ENCODE assay signal across 8 mouse cellular contexts in the genomic region with DNA sequence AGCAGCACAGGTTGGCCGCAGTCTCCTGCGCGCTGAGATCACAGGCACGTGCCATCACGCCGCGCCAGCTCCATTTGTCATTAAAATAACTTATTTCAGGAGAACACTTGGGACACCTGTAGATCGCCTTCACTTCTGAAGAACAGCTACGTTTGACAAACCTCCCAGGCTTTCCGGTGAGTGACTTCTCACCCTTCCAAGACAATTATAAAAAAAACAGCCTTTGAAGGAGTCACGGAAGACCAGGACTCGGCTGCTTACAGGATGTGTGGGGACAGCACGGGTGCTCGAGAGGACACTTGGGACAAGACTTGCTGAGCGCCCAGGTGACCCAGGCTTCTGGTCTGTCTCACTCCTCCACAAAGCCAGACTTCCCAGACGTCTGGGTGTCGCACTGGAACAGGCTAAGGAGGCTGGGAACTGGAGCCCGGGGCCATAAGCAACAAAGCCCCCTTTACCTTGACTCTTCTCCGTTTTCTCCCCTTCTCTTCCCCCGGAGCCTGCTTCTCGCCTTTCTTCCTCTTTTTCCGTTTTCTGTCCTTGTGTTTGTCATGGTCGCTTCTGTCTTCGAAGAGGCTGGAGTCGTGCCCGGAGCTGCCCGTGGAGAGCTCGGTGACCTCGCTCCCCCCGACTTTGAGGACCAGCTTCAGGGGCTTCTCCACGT. TPM values are rescaled to one million over a fixed set of nuclear protein-coding genes. Genes with fewer than 3 reads are reported as not detected.
A peak's percentile ranks its signal among the peaks of the same experiment; 100 is the strongest.
DNase-seq lines count a peak whose midpoint lies in the region; ATAC-seq and TF ChIP-seq lines count a peak whose summit lies in the region.

No protein-coding gene starts in this region.

- peaks cover 36% of the 10 kb centered on the region for H3K36me3 ChIP-seq in heart, embryonic 13.5 days
- peaks cover 37% of the 10 kb centered on the region for H3K36me3 ChIP-seq in G1E (replicated peaks)
- H3K36me3 ChIP-seq in hindbrain, embryonic 16.5 days (ENCODE audit: control insufficient read depth, insufficient read depth, low read length): peaks cover 23% of the 10 kb centered on the region
- H3K36me3 ChIP-seq in liver, adult 2 months (ENCODE audit: control insufficient read depth, insufficient read depth, low read length): peaks cover 17% of the 10 kb centered on the region
- peaks cover 26% of the 10 kb centered on the region for H3K36me3 ChIP-seq in myocyte (ENCODE audit: control insufficient read depth, insufficient read depth)

- peak overlapping the region; percentile 98 for H3ac ChIP-seq in myocyte (ENCODE audit: control insufficient read depth, insufficient read length)

- peaks cover 7% of the 10 kb centered on the region; the same call in 1 of the 2 replicates for H3K27me3 ChIP-seq in heart, embryonic 13.5 days (replicated peaks)
- H3K27me3 ChIP-seq in G1E (ENCODE audit: insufficient read depth, low read length) (peaks cover 4% of the 10 kb centered on the region), myocyte (ENCODE audit: control insufficient read depth, insufficient read depth, insufficient read length) (peaks cover 7% of the 10 kb centered on the region)
- no peaks in the 10 kb centered on the region for H3K27me3 ChIP-seq in hindbrain, embryonic 16.5 days (replicated peaks; ENCODE audit: control insufficient read depth, insufficient read depth, low read length)
- no peaks in the 10 kb centered on the region for H3K27me3 ChIP-seq in liver, adult 2 months (ENCODE audit: control insufficient read depth, insufficient read depth, low read length)

- ATAC-seq in heart, embryonic 13.5 days (ENCODE audit: extremely low read depth, insufficient number of reproducible peaks, low FRiP score, low TSS enrichment): no peak
- 0 out of 2 replicates have a peak, but pooled peaks have one; percentile 31 for ATAC-seq in G1E (ENCODE audit: extremely low read depth, insufficient number of reproducible peaks, low FRiP score, poor library complexity, severe bottlenecking)
- ATAC-seq in hindbrain, embryonic 16.5 days: no peak

- H3K27ac ChIP-seq in heart, embryonic 13.5 days (replicated peaks): peak overlapping the region; percentile 91
- peak overlapping the region; percentile 85 for H3K27ac ChIP-seq in hindbrain, embryonic 16.5 days (ENCODE audit: low read depth, low read length)
- peak overlapping the region; percentile 78 for H3K27ac ChIP-seq in liver, adult 2 months (replicated peaks; ENCODE audit: insufficient read depth, low read depth, low read length)

- no peak for TF ChIP-seq POLR2A in liver, adult 2 months (IDR thresholded peaks at IDR 0.05; ENCODE audit: extremely low read depth, insufficient read depth, low read length)
- TF ChIP-seq POLR2A in myocyte (IDR thresholded peaks at IDR 0.05; ENCODE audit: insufficient read length, low read depth): peak; percentile 18

- H3K79me2 ChIP-seq in liver, adult 2 months (ENCODE audit: control insufficient read depth, insufficient read depth, low read length): peaks cover 4% of the 10 kb centered on the region; the same call in 1 of the 2 replicates
- H3K79me2 ChIP-seq in myocyte (ENCODE audit: control insufficient read depth, insufficient read depth): peaks cover 46% of the 10 kb centered on the region

- H3K9ac ChIP-seq in heart, embryonic 13.5 days: peak overlapping the region; percentile 100
- peak overlapping the region; percentile 98 for H3K9ac ChIP-seq in hindbrain, embryonic 16.5 days (ENCODE audit: low read depth, low read length)
- H3K9ac ChIP-seq in liver, adult 2 months (ENCODE audit: low read depth, low read length): peak overlapping the region; percentile 94

- no peak for TF ChIP-seq CTCF in G1E (IDR thresholded peaks at IDR 0.05; ENCODE audit: low read depth, low read length)
- no peak for TF ChIP-seq CTCF in liver, adult 2 months (IDR thresholded peaks at IDR 0.05; ENCODE audit: low read depth, low read length)

- peaks cover 31% of the 10 kb centered on the region for H3K4me1 ChIP-seq in heart, embryonic 13.5 days
- peaks cover 33% of the 10 kb centered on the region for H3K4me1 ChIP-seq in G1E (ENCODE audit: insufficient read depth, low read depth, low read length)
- H3K4me1 ChIP-seq in hindbrain, embryonic 16.5 days (ENCODE audit: control insufficient read depth, insufficient read depth, low read depth, low read length): peaks cover 14% of the 10 kb centered on the region
- H3K4me1 ChIP-seq in liver, adult 2 months (ENCODE audit: control insufficient read depth, insufficient read depth, low read length): no peaks in the 10 kb centered on the region; the same call in 1 of the 2 replicates

- 1% methylated on average over 31 of the region's 31 CpGs for WGBS in heart, embryonic 13.5 days
- WGBS in hindbrain, embryonic 16.5 days: under 1% methylated on average over 31 of the region's 31 CpGs
- under 1% methylated on average over 31 of the region's 31 CpGs for WGBS in liver, adult 2 months

- no peaks in the 10 kb centered on the region for H3K9me3 ChIP-seq in heart, embryonic 13.5 days
- no peaks in the 10 kb centered on the region for H3K9me3 ChIP-seq in G1E (replicated peaks)
- no peaks in the 10 kb centered on the region for H3K9me3 ChIP-seq in hindbrain, embryonic 16.5 days (ENCODE audit: control insufficient read depth, low read length)

- peak overlapping the region; percentile 99 for H3K4me3 ChIP-seq in heart, embryonic 13.5 days
- H3K4me3 ChIP-seq in G1E (ENCODE audit: low read depth, low read length): peak overlapping the region; percentile 85
- peak overlapping the region; percentile 99 for H3K4me3 ChIP-seq in hindbrain, embryonic 16.5 days (ENCODE audit: low read length)
- peak overlapping the region; percentile 90 for H3K4me3 ChIP-seq in liver, adult 2 months (ENCODE audit: insufficient read depth, low read depth, low read length)
- peak overlapping the region; percentile 89 for H3K4me3 ChIP-seq in myocyte

- no peak for DNase-seq in heart, adult 11 months
- DNase-seq in G1E (ENCODE audit: low spot score): peak; percentile 30
- DNase-seq in embryo, embryonic 11 days: peak; percentile 47
- DNase-seq in liver, adult 2 months (ENCODE audit: extremely low read depth, low read depth, low spot score): peak; percentile 56
- no peak for DNase-seq in frontal cortex, postnatal 14 days (ENCODE audit: low spot score in 2 of 2)

- peak overlapping the region; percentile 97 for H3K4me2 ChIP-seq in heart, embryonic 13.5 days
- peak overlapping the region; percentile 88 for H3K4me2 ChIP-seq in hindbrain, embryonic 16.5 days (ENCODE audit: low read length)
- peak overlapping the region; percentile 76 for H3K4me2 ChIP-seq in myocyte (ENCODE audit: low read depth)

TF ChIP-seq in myocyte, 11 proteins besides CTCF, POLR2A, EP300 and RAD21:
- TF ChIP-seq MYOD1 (IDR thresholded peaks at IDR 0.05; ENCODE audit: control insufficient read depth in 1 of 3, insufficient read length in 2 of 3, low read depth in 2 of 3): no peak

RNA-seq across cellular contexts. Expression of a gene that starts 0.8 kb away (rescaled TPM):
- polyA plus RNA-seq in heart, embryonic 13.5 days (2015; fragmentation: Nextera tagmentation; extraction: Ambion mirVana): 67.1 and 68.2 TPM in 2 replicates
- 99.4 and 103 TPM in 2 replicates for total RNA-seq in G1E (2014; fragmentation: Nextera tagmentation)
- 80.2 and 90.0 TPM in 2 replicates for total RNA-seq in G1E (2017)
- polyA plus RNA-seq in G1E (2012): 374 and 528 TPM in 2 replicates
- 37.6 and 58.2 TPM in 2 replicates for polyA plus RNA-seq in hindbrain, embryonic 16.5 days (2015; fragmentation: Nextera tagmentation; extraction: Ambion mirVana)
- 17.2 and 22.7 TPM in 2 replicates for total RNA-seq in liver, adult 2 months (2014; rRNA removed)
- 12.7 and 13.3 TPM in 2 replicates for polyA plus RNA-seq in liver, adult 2 months (2012; rRNA removed)
- polyA plus RNA-seq in myocyte (2012; fragmentation: generic; extraction: Trizol): 52.7 TPM

Comparison
In these comparisons a context has a peak if more than half of its experiments do, and no peak if none do; other contexts are left out.
1. DNase-seq: peak in G1E (single experiment), embryo, embryonic 11 days (single experiment) and liver, adult 2 months (single experiment); none in heart, adult 11 months (single experiment) and frontal cortex, postnatal 14 days (0 of 2).
2. Peak in every context shown above with its lines, with median percentiles within 50 percentile points of each other: H3K27ac ChIP-seq, H3K4me2 ChIP-seq, H3K4me3 ChIP-seq and H3K9ac ChIP-seq.